Mouse (Mus musculus) liver, adult 2 months (tissue): ENCODE measurements around the gene Emc10. TPM values are rescaled to one million over a fixed set of nuclear protein-coding genes. Genes with fewer than 3 reads are reported as not detected.

Experiments
- DNase-seq: peaks from one replicate; pipeline ENCODE4 v3.0.0-alpha.2; 2011; ENCODE audit warnings: low read depth, low spot score; ENCODE audit errors: extremely low read depth
- H3K27ac ChIP-seq: fragments of 200-500 bp; replicated peaks from 2 replicates; pipeline ENCODE4 v1.5.1; 2012; ENCODE audit warnings: low read depth, mild to moderate bottlenecking, control low read depth, inconsistent platforms, low read length; ENCODE audit not compliant: insufficient read depth
- H3K27me3 ChIP-seq: fragments of 200-500 bp; 2 replicates; pipeline ENCODE4 v1.6.1; 2012; ENCODE audit warnings: mild to moderate bottlenecking, moderate library complexity, low read length, inconsistent platforms; ENCODE audit not compliant: control insufficient read depth, insufficient read depth
- H3K36me3 ChIP-seq: fragments of 200-500 bp; 2 replicates; pipeline ENCODE4 v1.6.1; 2012; ENCODE audit warnings: low read length, inconsistent platforms; ENCODE audit not compliant: control insufficient read depth, insufficient read depth
- H3K4me1 ChIP-seq: fragments of 200-500 bp; 2 replicates; pipeline ENCODE4 v1.6.1; 2011; ENCODE audit warnings: low read length; ENCODE audit not compliant: control insufficient read depth, insufficient read depth
- H3K4me3 ChIP-seq: fragments of 200-500 bp; 2 replicates; pipeline ENCODE4 v1.5.1; 2011; ENCODE audit warnings: low read depth, mild to moderate bottlenecking, control low read depth, low read length, moderate library complexity; ENCODE audit not compliant: insufficient read depth
- H3K79me2 ChIP-seq: fragments of 200-500 bp; 2 replicates; pipeline ENCODE4 v1.6.1; 2012; ENCODE audit warnings: inconsistent platforms, mild to moderate bottlenecking, low read length, moderate library complexity; ENCODE audit not compliant: control insufficient read depth, insufficient read depth
- H3K9ac ChIP-seq: fragments of 200-500 bp; 2 replicates; pipeline ENCODE4 v1.6.1; 2012; ENCODE audit warnings: low read depth, mild to moderate bottlenecking, control low read depth, inconsistent platforms, low read length
- CTCF ChIP-seq: fragments of 200-500 bp; IDR thresholded peaks from 2 replicates; pipeline ENCODE4 v1.5.1; 2011; ENCODE audit warnings: low read depth, low read length, control low read depth
- POLR2A ChIP-seq: fragments of 200-500 bp; IDR thresholded peaks from 2 replicates; pipeline ENCODE4 v1.6.1; 2011; ENCODE audit warnings: low read length, control low read depth; ENCODE audit not compliant: insufficient read depth; ENCODE audit errors: extremely low read depth
- WGBS: fragments of 180-500 bp; shearing (Covaris S2); methylation state at CpG from one replicate; pipeline ENCODE4 v1.1.7; 2018; 5-methylcytosine and 5-hydroxymethylcytosine counted together
- polyA plus RNA-seq: library from polyadenylated mRNA; depleted of rRNA; stranded (reverse); fragments of >200 nt; gene quantifications from 2 replicates; pipeline ENCODE4 v1.2.3, GENCODE M21; 2012
- total RNA-seq: library from RNA; depleted of rRNA; stranded (reverse); fragments of >200 nt; gene quantifications from 2 replicates; pipeline ENCODE4 v1.2.3, GENCODE M21; 2014

Emc10 gene
- total and polyA plus RNA-seq, 2 experiments, result 29.7 to 287 TPM

DNA sequence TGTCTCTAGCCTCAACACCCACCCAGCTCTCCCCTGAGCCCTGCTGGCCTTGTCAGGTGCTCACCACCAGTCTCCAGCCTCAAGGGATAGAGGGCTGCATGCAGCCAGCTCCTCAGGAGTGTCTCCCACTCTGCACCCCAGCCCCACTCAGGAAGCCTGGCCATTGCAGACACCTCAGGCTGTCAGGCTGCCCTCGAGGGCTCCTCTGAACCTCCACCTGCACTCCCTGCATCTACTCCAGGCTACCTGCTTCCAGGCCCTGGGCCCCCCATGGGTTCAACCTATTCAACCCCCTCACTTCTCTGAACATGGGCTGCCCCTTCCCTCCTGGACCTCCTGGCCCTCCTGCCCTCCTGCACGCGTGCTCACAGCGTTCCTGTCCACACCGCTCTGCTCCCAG lies 4.9 kb downstream of the Emc10 start:
- Histone ChIP-seq H3K4me3 (no peak overlapping the region), H3K27ac (no peak overlapping the region), H3K9ac (no peak overlapping the region), H3K27me3 (no peaks in the 10 kb centered on the region), H3K79me2 (peaks cover 8% of the 10 kb centered on the region; the same call in 1 of the 2 replicates), H3K36me3 (no peaks in the 10 kb centered on the region), H3K4me1 (peaks cover 9% of the 10 kb centered on the region)
- WGBS, result 94% methylated on average over 5 of the region's 5 CpGs
- DNase-seq, result no peak
- TF ChIP-seq CTCF, result no peak
- no peak for TF ChIP-seq POLR2A

DNA sequence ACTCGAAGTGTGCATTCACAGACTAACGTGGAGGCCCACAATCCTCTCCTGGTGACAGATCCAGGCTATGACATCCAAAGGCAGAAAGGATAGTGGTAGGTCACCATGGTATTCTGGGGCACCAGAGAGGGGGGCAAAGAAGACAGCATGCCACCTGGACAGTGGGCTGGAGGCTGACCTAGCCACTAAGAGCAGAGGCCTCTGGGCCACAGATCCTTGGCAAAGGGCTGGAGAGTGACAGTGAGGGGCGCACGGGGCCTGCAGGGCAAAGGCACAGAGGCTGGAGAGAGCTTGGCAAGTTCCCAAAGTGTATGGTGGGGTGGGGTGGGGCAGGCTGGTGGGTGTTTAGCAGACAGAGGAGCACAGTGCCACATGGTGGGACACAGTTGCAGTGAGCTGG lies 6.0 kb downstream of the Emc10 start:
- H3K4me1 ChIP-seq, result peaks cover 2% of the 10 kb centered on the region
- no peak for DNase-seq
- no peak overlapping the region for H3K27ac ChIP-seq
- H3K36me3 ChIP-seq, result no peaks in the 10 kb centered on the region
- no peak for TF ChIP-seq CTCF
- TF ChIP-seq POLR2A, result no peak
- no peak overlapping the region for H3K4me3 ChIP-seq
- no peaks in the 10 kb centered on the region for H3K27me3 ChIP-seq
- H3K79me2 ChIP-seq, result peaks cover 3% of the 10 kb centered on the region; the same call in 1 of the 2 replicates
- WGBS, result 90% methylated on average over 4 of the region's 4 CpGs
- H3K9ac ChIP-seq, result no peak overlapping the region

DNA sequence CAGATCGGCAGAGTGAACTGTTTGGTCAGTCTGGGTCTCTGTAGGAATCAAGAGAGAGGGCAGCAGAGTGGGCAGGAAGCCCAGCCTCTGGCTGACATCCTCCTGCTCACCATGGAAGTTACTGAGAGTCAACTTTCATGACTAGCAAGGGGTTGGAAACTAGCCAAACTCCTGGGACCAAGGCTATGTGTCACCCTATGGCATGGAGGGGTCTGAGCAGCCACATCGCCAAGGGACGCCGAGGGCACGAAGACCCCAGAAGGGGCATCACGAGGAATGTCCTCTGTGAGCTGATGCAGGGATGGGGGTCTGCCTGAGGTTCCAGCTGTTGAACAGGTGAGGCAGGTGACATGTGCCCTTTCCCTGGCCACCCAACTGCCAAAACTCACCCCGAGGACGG lies 7.8 kb downstream of the Emc10 start:
- Histone ChIP-seq H3K9ac (no peak overlapping the region), H3K27me3 (no peaks in the 10 kb centered on the region), H3K4me1 (no peaks in the 10 kb centered on the region), H3K36me3 (no peaks in the 10 kb centered on the region), H3K27ac (no peak overlapping the region), H3K79me2 (no peaks in the 10 kb centered on the region), H3K4me3 (no peak overlapping the region)
- no peak for TF ChIP-seq CTCF
- no peak for TF ChIP-seq POLR2A
- WGBS, result 94% methylated on average over 8 of the region's 8 CpGs
- DNase-seq, result no peak

DNA sequence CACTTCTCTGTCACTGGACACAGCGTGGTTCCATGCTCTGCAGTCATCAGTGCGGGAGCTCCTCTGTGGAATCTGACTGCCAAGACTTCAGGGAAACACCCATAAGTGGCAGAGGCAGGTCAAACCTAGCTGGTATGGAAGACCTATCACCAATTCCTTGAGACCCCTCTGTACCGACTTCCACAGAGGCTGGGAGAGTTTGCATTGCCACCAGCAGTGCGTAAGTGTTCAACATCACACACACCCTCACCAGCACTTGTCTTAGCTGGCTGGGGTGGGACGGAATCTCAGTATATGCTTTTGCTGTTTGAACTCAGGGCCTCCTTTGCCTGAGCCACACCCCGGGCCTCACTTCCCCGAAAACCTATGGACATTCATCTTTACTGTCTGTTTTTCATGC lies 8.4 kb downstream of the Emc10 start:
- no peaks in the 10 kb centered on the region; the same call in 1 of the 2 replicates for H3K27me3 ChIP-seq
- TF ChIP-seq POLR2A (no peak), CTCF (no peak)
- no peak for DNase-seq
- no peaks in the 10 kb centered on the region for H3K79me2 ChIP-seq
- no peaks in the 10 kb centered on the region for H3K36me3 ChIP-seq
- no peak overlapping the region for H3K4me3 ChIP-seq
- no peak overlapping the region for H3K9ac ChIP-seq
- no peaks in the 10 kb centered on the region for H3K4me1 ChIP-seq
- 91% methylated on average over 7 of the region's 7 CpGs for WGBS
- H3K27ac ChIP-seq, result no peak overlapping the region

DNA sequence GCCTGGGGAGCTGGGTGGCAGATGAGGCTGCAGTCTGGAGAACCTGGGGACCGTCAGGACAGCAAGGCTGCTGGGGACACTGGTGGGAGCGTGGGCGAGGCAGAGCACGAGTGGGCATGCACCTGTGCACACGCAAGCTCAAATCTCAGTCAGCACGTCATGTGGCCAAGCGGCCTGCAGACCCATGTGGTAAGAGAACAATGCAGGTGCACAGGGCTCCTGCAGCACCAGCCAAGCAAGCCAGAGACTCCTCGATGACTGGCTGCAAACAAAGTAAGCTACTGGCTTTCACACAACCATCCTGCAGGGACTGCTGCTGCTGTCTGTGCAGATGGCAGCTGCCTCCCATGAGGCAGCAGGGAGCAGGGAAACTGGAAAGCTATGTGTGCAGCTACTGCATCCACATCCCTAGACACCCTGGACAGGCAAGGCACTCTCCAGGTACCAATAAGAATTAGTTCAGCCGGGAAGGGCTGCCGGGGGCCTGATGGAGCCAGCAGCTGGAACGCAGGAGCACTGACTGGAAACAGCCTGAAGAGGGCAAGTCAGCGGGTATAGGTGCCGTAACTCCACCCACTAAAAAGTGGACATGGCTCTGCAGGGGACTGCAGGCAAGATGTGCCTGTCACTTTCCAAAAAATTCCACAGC lies 9.3 kb downstream of the Emc10 start:
- Histone ChIP-seq H3K4me1 (no peaks in the 10 kb centered on the region), H3K79me2 (no peaks in the 10 kb centered on the region), H3K27me3 (no peaks in the 10 kb centered on the region; the same call in 1 of the 2 replicates), H3K36me3 (no peaks in the 10 kb centered on the region), H3K27ac (no peak overlapping the region), H3K9ac (no peak overlapping the region), H3K4me3 (no peak overlapping the region)
- DNase-seq, result no peak
- no peak for TF ChIP-seq POLR2A
- no peak for TF ChIP-seq CTCF
- 79% methylated on average over 13 of the region's 13 CpGs for WGBS

DNA sequence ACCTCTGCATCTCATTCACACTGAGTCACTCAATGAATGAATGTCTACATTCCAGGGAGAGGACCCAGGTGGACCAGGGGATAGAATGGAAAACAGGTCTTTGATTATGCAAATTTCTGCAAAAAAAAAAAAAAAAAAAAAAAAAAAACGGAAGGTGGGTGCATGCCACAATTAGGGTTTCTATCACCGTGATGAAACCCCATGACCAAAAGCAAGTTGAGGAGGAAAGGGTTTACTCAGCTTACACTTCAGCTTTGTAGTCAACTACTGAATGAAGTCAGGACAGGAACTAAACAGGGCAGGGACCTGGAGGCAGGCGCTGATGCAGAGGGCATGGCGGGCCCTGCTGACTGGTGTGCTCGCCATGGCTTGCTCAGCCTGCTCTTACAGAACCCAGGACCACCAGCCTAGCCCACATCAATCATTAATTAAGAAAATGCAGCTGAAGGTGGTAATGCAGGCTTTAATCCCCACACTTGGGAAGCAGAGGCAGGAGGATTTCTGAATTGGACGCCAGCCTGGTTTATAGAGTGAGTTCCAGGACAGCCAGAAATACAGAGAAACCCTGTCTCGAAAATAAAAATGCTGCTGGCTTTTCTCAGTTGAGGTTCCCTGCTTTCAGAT lies 10.6 kb downstream of the Emc10 start:
- H3K79me2 ChIP-seq, result no peaks in the 10 kb centered on the region
- WGBS, result 82% methylated on average over 7 of the region's 7 CpGs
- no peaks in the 10 kb centered on the region for H3K4me1 ChIP-seq
- no peaks in the 10 kb centered on the region; the same call in 1 of the 2 replicates for H3K27me3 ChIP-seq
- no peak overlapping the region for H3K9ac ChIP-seq
- H3K4me3 ChIP-seq, result no peak overlapping the region
- H3K27ac ChIP-seq, result no peak overlapping the region
- TF ChIP-seq CTCF (no peak), POLR2A (no peak)
- no peak for DNase-seq
- no peaks in the 10 kb centered on the region for H3K36me3 ChIP-seq
